Mouse (Mus musculus): ENCODE measurements around the gene Coro7.

Coro7 gene

GRCm38 (mm10) chr16:4646831-4647230 lies 32.7 kb downstream of the Coro7 start:
- no peak for DNase-seq

DNA sequence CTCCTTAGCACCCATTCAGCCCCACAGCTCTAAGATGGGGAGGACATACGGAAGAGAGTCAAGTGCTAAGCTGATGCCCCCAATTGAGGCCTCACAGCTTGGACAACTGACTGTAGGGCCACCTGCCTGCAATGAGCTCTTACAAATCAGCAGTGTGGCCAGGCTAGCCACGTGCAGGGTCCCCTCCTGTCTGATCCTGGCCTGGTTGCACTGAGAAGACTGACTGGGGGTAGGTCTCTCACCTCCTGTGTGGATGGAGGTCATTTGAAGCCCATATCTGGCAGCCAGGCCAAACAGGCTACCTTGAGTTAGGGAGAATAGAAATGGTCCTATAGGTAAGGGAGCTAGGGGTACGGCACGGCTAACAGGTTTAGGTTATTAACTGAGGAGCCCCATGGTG lies 33.7 kb downstream of the Coro7 start:
- no peak for DNase-seq

DNA sequence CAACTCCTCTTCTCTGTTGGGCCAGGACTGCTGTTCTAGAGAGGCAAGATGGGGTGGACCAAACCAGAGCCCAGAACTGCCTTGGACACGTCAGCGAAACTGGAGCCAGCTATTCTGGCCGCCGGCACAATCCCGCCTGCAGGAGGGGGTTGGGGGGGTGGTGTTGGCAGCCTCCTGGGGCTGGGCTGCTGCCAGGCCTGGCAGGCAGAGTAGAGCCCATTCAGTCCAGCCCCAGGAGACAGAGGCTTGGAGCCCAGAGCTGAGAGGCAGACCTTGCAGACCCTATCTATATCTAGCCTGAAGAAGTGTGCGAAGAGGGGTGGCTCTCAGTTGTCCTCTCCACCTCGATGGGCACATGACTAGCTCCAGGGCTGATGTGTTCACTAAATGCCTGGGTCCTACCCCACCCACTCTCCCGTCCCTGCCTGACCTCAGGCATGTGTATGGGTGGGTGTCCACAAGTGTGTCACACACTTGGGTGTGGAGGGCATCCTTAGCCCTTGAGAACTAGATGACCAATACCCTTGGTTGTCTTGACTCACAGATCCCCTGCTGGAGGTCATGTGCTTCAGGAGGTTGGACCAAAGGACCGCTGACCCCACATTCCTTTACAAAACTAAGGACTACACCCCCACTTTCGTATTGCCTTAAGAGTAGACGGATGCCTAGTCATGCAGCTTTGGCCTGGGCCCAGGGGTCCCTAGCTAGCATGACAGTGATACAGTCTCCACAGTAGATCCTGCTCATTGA lies 35.7 kb downstream of the Coro7 start:
- peak; percentile 84 for DNase-seq

DNA sequence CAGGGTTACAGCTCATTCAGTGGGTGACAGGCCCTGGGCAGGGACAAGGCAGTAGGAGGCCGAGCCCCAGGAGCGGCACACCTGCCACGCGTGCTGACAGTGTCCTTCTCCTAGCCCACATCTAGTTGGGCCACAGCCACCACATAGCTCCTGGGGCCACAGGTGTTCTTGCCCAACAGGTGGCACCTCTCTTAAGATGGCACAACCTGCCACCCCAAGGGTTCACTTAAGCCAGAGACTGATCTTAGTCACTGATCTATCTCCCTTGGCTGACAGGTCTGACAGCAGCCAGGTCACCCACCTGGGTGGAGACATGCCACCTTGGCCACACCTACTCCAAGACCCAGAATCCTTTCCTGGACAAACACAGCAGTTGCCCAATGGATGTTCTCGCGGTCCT lies 36.6 kb downstream of the Coro7 start:
- no peak for DNase-seq

DNA sequence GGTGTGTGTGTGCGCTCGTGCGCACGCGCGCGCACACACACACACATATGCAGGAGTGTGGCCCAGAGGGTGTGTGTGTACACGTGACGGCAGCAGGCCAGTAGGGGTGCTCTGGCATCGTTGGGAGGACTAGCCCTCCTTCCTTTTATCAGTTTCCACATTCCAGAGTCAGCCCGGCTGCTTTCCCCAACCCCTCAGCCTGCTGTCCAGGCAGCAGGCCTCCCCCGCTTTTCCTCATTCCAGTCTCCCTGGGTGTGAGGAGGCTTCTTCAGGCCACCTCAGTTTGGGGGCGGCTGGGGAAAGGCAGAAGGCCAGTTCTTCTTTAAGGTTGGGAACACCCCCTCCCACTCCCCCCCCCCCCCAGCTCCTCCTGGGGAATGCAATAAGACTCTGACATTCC lies 37.4 kb downstream of the Coro7 start:
- DNase-seq, result peak; percentile 82

GRCm38 (mm10) chr16:4641119-4641838 lies 38.3 kb downstream of the Coro7 start:
- no peak for DNase-seq

GRCm38 (mm10) chr16:4640267-4641005 lies 39.1 kb downstream of the Coro7 start:
- DNase-seq, result no peak

DNA sequence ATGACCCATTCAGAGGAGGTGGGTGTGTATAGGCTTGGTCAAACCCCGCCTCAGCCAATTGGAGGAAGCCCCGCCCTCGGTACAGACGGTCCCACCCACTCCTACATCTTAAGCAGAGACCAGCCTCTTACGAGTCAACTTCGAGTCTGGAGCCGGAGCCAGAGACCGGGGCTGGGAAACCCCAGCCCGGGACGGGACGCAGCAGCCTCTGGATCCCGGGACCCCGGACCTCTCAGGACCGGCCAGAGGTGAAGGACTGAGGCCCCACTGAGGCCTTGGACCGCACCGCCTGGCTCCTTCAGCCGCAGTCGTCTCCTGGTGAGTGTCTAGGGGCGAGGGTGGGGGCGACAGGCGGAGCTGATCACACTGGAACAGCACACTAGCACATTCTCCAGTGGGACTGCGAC lies 39.7 kb downstream of the Coro7 start, which contains the start of the genes Vasn and Dnaja3:
Gene Vasn, plus strand, starts transcription at position 111 of the 407 bp plus-strand sequence.
Gene Dnaja3, plus strand, starts transcription at position 159 of the 407 bp plus-strand sequence.
- DNase-seq, result peak; percentile 86

DNA sequence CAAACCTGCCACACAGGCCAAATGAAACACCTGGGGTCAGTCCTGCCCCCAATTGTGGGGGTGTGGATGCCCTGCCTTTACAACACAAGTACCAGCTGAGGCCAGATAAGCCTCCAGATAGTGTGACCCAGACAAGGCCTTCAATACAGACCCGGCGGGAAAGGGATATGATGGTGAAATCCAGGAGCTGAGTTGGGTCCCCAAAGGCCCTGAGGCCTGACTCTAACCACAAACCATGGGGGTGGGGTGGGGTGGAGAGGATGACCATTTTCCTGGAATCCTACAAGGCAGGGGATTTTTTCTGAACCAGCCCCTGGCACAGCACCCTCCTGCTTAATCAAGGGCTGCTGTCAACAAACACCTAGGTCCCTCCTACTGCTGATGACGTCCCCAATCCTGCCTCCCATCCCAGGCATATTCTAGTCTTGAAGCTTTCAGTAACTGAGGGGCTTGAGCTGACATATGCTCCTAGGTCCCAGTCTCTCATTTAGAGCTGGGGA lies 40.6 kb downstream of the Coro7 start:
- DNase-seq, result no peak

DNA sequence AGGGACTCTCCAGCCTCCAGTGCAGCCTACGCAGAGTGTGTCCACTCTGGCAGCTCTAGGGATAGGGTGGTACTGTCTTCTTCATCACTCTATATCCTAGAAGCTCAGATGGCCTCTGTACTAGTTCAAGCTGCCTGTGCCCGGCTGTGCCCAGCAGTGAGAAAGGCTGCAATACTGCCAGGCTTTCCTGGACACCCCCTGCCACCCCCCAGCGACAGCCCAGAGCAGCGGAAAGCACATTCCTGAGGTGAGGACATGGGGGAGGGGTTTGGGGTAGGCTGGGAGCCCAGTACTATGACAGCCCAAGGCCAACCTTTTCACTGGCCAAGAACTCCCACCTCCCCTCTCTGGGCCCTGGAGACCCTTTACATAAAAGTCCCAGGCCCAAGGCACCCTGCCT lies 43.8 kb downstream of the Coro7 start:
- DNase-seq, result no peak

DNA sequence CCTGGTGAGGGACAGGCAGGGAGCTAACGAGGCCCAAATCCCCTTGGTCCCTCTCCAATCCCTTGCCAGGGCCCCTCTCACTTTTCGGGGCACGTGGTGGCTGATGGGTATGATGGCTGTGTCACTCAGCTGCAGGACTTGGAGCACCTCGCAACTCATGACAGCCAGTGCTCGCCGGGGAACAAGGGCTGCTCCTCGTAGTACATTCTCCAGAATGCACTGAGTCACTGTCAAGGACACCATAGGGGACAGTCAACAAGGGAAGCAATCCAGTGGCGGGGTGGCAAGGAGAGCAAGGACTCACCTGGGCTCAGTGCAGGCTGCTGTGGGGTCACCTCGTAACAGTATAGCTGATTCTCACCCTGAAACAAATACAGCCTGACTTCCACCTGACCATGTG lies 44.9 kb downstream of the Coro7 start:
- DNase-seq, result no peak

- no peak for DNase-seq
Observed at GRCm38 (mm10) chr16:4633661-4634060, 45.9 kb downstream of the Coro7 start.

GRCm38 (mm10) chr16:4632050-4632449 lies 47.5 kb downstream of the Coro7 start:
- no peak for DNase-seq

DNA sequence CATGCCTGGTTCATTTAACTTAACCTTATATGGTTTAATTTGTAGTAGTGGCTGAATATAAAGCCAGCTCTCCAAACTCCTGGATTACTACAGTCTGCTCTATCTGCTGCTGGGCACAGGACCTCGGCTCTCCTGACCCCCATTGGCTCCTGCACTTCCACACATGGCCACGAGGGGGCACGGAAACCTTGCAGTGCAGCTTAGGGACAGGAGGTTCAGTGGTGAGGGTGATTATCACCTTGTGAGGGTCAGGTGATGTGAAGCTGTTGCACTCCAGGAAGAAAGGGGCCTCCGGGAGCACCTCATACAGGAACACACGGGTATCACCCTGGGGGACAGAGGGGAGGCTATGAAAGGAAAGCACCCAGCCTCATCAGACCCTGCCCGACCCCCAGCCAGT lies 49.6 kb downstream of the Coro7 start:
- peak; percentile 60 for DNase-seq

- no peak for DNase-seq
Observed at GRCm38 (mm10) chr16:4628898-4629419, 50.6 kb downstream of the Coro7 start.

DNA sequence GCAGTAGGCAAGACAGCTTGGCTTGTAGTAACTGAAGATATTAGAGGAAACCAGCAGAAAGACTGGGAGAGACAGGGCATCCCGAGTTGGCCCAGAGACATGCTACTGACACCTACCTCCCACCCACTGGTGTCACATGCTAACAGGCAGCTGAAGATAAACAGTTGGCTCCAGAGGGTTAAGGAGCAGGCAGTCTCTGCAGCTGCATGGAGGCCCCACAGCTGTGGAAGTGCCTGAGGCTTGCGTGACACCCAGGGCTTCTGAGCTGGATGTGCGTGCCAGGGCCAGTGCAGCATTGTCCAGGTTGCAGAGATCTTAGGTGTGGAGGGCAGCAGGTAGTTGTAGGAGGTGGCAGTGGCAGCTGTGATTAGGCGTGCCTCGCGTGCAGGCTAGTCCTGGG lies 52.5 kb downstream of the Coro7 start:
- no peak for DNase-seq

DNA sequence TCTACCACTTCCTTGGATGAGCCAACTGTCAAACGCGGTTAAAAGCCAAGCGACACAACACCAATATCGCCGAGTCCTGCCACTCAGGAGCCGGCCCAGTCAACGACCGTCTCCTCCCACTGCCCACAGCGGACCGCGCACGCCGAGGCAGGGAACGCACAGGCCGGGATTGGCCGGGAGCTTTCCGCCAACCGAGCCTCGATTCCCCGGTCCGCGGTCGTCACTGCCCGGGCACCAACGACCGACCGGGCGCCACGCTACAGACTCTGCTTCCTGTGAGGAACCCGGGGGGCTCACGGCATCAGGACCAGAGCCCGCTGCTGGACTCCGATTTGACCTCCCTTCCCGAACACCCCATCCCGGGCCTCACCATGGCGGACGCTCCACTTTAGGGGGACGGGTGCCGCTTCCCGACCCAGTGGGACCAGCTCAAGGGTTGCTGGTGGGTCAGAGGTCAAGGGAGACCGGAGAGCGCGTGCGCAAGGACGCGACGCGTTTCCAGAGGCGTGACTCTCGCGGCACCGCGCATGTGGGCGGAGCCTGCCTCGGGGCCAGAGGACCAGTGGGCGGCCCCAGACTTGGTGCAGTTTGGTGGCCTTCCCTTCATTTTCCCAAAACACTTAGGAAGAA lies 55.0 kb downstream of the Coro7 start, which contains the start of gene Pam16:
Gene Pam16, minus strand, starts transcription at position 508 of the 630 bp plus-strand sequence.
- peak; percentile 94 for DNase-seq

DNA sequence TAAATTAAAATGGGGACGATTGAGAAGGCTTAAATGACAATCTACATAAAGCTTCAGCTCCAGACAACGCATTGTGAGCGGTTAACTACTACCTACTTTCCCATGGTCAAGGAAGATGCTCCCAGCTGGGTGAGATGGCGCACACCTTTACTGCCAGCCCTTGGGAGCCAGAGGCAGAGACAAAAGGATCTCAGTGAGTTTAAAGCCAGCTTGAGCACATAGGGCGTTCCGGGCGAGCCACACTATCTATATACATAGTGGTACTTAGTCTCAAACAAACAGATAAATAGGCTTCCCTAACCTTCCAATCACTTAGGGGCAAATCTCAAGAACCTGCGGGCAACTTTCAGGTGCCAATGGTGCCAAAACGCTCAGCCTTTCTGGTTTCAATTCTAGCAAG lies 55.5 kb downstream of the Coro7 start:
- DNase-seq, result no peak

- DNase-seq, result no peak
Observed at GRCm38 (mm10) chr16:4616829-4617228, 62.7 kb downstream of the Coro7 start.

DNA sequence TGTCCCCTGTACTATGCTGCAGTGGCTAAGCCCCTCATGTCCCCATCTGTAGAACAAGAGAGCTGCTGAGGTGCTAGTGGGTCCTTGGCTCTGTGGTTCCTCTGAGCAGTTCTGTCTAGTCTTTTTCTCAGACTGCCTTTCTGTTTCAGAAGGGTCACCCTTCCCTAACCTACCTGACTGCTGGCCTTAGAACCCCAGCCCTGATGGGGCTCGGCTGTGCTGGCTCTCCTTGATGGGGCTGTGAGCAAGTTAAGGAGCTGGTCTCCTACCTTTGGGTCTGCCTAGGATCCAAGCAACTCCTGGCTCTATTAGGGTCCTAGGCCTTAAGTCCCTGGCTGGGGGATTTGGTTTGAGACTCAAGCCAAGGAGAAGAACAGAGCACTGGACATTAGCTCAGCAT lies 64.3 kb downstream of the Coro7 start:
- no peak for DNase-seq

DNA sequence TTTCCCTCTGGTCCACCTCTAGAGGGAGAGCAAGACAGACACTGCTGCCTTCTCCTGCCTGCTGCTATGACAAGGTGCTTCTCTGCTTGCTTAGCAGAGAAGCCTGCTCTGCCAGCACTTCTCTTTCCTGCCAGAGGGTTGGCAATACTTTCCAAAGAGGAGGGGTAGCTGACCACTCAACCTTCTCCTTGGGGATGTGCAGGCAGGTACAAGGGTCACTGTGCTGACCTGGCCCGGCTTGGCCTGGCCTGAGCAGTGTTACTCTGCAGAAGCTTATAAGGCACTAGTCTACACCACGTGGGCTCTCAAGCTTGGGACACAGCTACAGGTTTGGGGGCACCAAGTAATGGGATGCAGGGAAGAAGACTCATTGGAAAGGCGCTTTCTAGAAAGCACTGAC lies 64.9 kb downstream of the Coro7 start:
- DNase-seq, result no peak

- no peak for DNase-seq
Observed at GRCm38 (mm10) chr16:4613736-4614135, 65.8 kb downstream of the Coro7 start.

DNA sequence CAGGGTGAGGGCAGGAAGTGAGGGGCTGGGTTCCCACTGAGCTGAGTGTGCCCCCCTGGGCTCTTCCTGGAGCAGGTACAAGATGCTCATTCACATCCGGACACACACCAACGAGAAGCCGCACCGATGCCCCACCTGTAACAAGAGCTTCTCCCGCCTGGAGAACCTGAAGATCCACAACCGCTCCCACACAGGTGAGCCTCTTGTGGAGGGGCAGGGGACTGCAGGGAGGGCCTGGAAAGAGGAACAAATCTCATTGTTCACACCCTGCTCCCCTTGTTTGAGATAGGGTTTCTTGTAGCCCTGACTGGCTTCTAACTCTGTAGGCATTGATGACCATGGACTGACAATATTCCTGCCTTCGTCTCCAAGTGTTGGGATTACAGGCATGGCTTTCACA lies 67.9 kb downstream of the Coro7 start:
- no peak for DNase-seq
